Mouse (Mus musculus) ES-E14 (cell line): Measurements from ENCODE around the gene Msx2.

Experiments used
- CHD2 ChIP-seq: IDR thresholded peaks from 2 replicates; pipeline ENCODE4 v1.6.1; 2014; ENCODE audit warnings: mild to moderate bottlenecking, low read depth, low read length, inconsistent platforms
- HCFC1 ChIP-seq: IDR thresholded peaks from 2 replicates; pipeline ENCODE4 v1.6.1; 2012; ENCODE audit warnings: low read length, inconsistent platforms, borderline replicate concordance; ENCODE audit not compliant: insufficient read depth
- ZNF384 ChIP-seq: IDR thresholded peaks from 2 replicates; pipeline ENCODE4 v1.6.1; 2012; ENCODE audit warnings: low read depth, low read length, inconsistent platforms

GRCm38 (mm10) chr13:53463037-53463436 is 9.8 kb downstream of the Msx2 start:
- TF ChIP-seq HCFC1 (no peak), ZNF384 (no peak), CHD2 (no peak)
